Mouse (Mus musculus) hindbrain, embryonic 16.5 days (tissue): ENCODE results near the gene Fis1. TPM values are rescaled to one million over a fixed set of nuclear protein-coding genes. Genes with fewer than 3 reads are reported as not detected.

Experiments
- ATAC-seq: fragments of 200-750 bp; cut with Nextera tagmentation; 2 replicates; pipeline ENCODE4 v1.8.0; 2017; ENCODE audit warnings: moderate TSS enrichment, moderate library complexity
- H3K27ac ChIP-seq: fragments of 300-500 bp; sonication (generic); 2 replicates; pipeline ENCODE4 v1.5.1; 2014; ENCODE audit warnings: low read depth, mild to moderate bottlenecking, control low read depth, low read length, moderate library complexity
- H3K27me3 ChIP-seq: fragments of 300-500 bp; sonication (generic); replicated peaks from 2 replicates; pipeline ENCODE4 v1.6.1; 2014; ENCODE audit warnings: low read length; ENCODE audit not compliant: control insufficient read depth, insufficient read depth
- H3K36me3 ChIP-seq: fragments of 300-500 bp; sonication (generic); 2 replicates; pipeline ENCODE4 v1.6.1; 2014; ENCODE audit warnings: mild to moderate bottlenecking, low read length, moderate library complexity, mixed read lengths; ENCODE audit not compliant: control insufficient read depth, insufficient read depth
- H3K4me1 ChIP-seq: fragments of 300-500 bp; sonication (generic); 2 replicates; pipeline ENCODE4 v1.6.1; 2014; ENCODE audit warnings: low read depth, low read length; ENCODE audit not compliant: control insufficient read depth, insufficient read depth
- H3K4me2 ChIP-seq: fragments of 300-500 bp; sonication (generic); 2 replicates; pipeline ENCODE4 v1.6.1; 2014; ENCODE audit warnings: mild to moderate bottlenecking, low read length, control low read depth, moderate library complexity
- H3K4me3 ChIP-seq: fragments of 300-500 bp; sonication (generic); 2 replicates; pipeline ENCODE4 v1.5.1; 2014; ENCODE audit warnings: mild to moderate bottlenecking, low read length, control low read depth, moderate library complexity
- H3K9ac ChIP-seq: fragments of 300-500 bp; sonication (generic); 2 replicates; pipeline ENCODE4 v1.6.1; 2014; ENCODE audit warnings: low read depth, mild to moderate bottlenecking, control low read depth, low read length, moderate library complexity
- H3K9me3 ChIP-seq: fragments of 300-500 bp; sonication (generic); 2 replicates; pipeline ENCODE4 v1.6.1; 2014; ENCODE audit warnings: mild to moderate bottlenecking, low read length, moderate library complexity; ENCODE audit not compliant: control insufficient read depth
- WGBS: fragments of 180-500 bp; shearing (Covaris S2); extraction: QIAGEN DNeasy Blood & Tissue Kit; methylation state at CpG from one replicate; pipeline ENCODE4 v1.1.7; 2014; 5-methylcytosine and 5-hydroxymethylcytosine counted together
- polyA plus RNA-seq: library from polyadenylated mRNA; unstranded; fragments of >200 nt; fragmentation: Nextera tagmentation; extraction: Ambion mirVana; gene quantifications from 2 replicates; pipeline ENCODE4 v1.2.1, GENCODE M21; 2015

Gene Fis1
- polyA plus RNA-seq, 1 experiment from 2014 or later, result 382 TPM

DNA sequence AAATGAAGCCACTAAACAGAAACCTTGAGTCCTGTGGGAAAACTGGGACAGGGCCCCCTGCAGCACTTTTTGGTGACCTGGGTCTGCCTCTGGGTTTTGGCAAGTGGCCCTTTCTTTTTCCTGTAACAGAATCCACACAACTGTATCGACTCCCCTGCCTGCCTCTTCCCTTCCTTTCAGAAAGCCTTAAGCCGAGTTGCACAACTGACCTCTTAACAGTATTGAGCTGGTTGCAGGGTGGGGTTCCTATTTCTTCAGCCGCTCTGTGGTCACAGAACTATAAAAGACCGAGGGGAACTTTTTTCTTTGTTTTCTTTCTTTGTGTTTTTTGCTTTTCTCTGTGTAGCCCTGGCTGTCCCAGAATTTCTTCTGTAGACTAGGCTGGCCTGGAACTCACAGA is 24.7 kb downstream of the Fis1 start:
- Histone ChIP-seq H3K4me2 (no peak overlapping the region), H3K4me1 (no peaks in the 10 kb centered on the region), H3K4me3 (no peak overlapping the region), H3K27me3 (no peaks in the 10 kb centered on the region), H3K27ac (no peak overlapping the region), H3K36me3 (peaks cover 16% of the 10 kb centered on the region), H3K9me3 (no peaks in the 10 kb centered on the region), H3K9ac (no peak overlapping the region)
- no peak for ATAC-seq
- WGBS, result 82% methylated on average over 4 of the region's 4 CpGs

GRCm38 (mm10) chr5:136979762-136980161 is 26.7 kb downstream of the Fis1 start:
- no peaks in the 10 kb centered on the region for H3K4me1 ChIP-seq
- no peaks in the 10 kb centered on the region for H3K9me3 ChIP-seq
- ATAC-seq, result no peak
- H3K36me3 ChIP-seq, result peaks cover 16% of the 10 kb centered on the region
- no peak overlapping the region for H3K27ac ChIP-seq
- H3K9ac ChIP-seq, result no peak overlapping the region
- no peak overlapping the region for H3K4me2 ChIP-seq
- WGBS, result 88% methylated on average over 2 of the region's 2 CpGs
- H3K27me3 ChIP-seq, result no peaks in the 10 kb centered on the region
- H3K4me3 ChIP-seq, result no peak overlapping the region

- Histone ChIP-seq H3K27me3 (no peaks in the 10 kb centered on the region), H3K9ac (no peak overlapping the region), H3K4me2 (no peak overlapping the region), H3K27ac (no peak overlapping the region), H3K36me3 (peaks cover 16% of the 10 kb centered on the region), H3K4me1 (peaks cover 5% of the 10 kb centered on the region), H3K9me3 (no peaks in the 10 kb centered on the region), H3K4me3 (no peak overlapping the region)
- WGBS, result 84% methylated on average over 8 of the region's 8 CpGs
- ATAC-seq, result no peak
Observed at GRCm38 (mm10) chr5:136980974-136981373, 27.9 kb downstream of the Fis1 start.

DNA sequence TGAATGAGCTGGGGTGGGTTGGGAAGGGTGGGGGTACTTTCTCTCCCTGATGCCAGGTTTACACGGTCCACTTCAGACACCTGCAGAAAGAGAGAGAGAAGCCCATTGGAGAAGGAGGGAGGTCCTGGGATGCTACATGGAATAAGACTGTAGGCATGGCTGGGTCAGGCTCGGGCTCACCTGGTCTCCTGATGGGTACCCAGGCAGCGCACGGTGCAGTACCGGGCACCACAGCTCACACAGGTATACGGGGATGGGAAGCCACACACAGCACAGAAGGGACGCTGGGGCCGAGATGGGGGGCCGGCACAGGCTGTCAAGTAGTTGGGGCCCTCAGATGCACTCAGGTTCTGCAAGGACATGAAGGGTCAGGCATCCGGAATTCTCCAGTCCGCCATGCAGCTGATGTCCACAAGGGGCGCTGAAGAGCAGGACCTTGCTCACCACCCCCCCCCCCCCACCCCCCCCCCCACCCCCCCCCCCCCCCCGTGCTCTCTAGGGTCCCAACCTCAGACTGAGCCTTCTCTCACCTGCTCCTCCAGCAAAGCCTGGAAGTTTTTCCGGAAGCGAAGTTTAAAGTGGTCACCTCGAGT is 29.4 kb downstream of the Fis1 start:
- no peak for ATAC-seq
- Histone ChIP-seq H3K9me3 (no peaks in the 10 kb centered on the region), H3K4me3 (no peak overlapping the region), H3K4me2 (no peak overlapping the region), H3K36me3 (peaks cover 16% of the 10 kb centered on the region), H3K27ac (no peak overlapping the region), H3K4me1 (peaks cover 8% of the 10 kb centered on the region), H3K27me3 (no peaks in the 10 kb centered on the region), H3K9ac (no peak overlapping the region)
- WGBS, result 46% methylated on average over 14 of the region's 16 CpGs

- H3K27me3 ChIP-seq, result no peaks in the 10 kb centered on the region
- no peak overlapping the region for H3K4me3 ChIP-seq
- no peaks in the 10 kb centered on the region for H3K9me3 ChIP-seq
- 65% methylated on average over 14 of the region's 14 CpGs for WGBS
- H3K4me2 ChIP-seq, result no peak overlapping the region
- H3K9ac ChIP-seq, result no peak overlapping the region
- ATAC-seq, result no peak
- peaks cover 15% of the 10 kb centered on the region for H3K4me1 ChIP-seq
- H3K27ac ChIP-seq, result no peak overlapping the region
- H3K36me3 ChIP-seq, result peaks cover 21% of the 10 kb centered on the region
Observed at GRCm38 (mm10) chr5:136984828-136985227, 31.8 kb downstream of the Fis1 start.

GRCm38 (mm10) chr5:136986695-136987137 is 33.6 kb downstream of the Fis1 start, which contains the start of gene Plod3:
TSS of gene Plod3 (plus strand) at chr5:136987019.
- Histone ChIP-seq H3K36me3 (peaks cover 30% of the 10 kb centered on the region), H3K4me3 (peak within 1 kb of the TSS; percentile 59), H3K4me2 (peak within 1 kb of the TSS; percentile 62), H3K27me3 (no peaks in the 10 kb centered on the region), H3K27ac (peak within 1 kb of the TSS; percentile 86), H3K9ac (peak within 1 kb of the TSS; percentile 79), H3K9me3 (no peaks in the 10 kb centered on the region), H3K4me1 (peaks cover 15% of the 10 kb centered on the region)
- under 1% methylated on average over 26 of the region's 26 CpGs for WGBS
- ATAC-seq, result peak; percentile 91

- H3K27me3 ChIP-seq, result no peaks in the 10 kb centered on the region
- ATAC-seq, result peak; percentile 65
- peak overlapping the region; percentile 86 for H3K27ac ChIP-seq
- H3K9me3 ChIP-seq, result no peaks in the 10 kb centered on the region
- H3K4me2 ChIP-seq, result peak overlapping the region; percentile 62
- peaks cover 30% of the 10 kb centered on the region for H3K36me3 ChIP-seq
- H3K4me3 ChIP-seq, result peak overlapping the region; percentile 59
- H3K4me1 ChIP-seq, result peaks cover 15% of the 10 kb centered on the region
- WGBS, result under 1% methylated on average over 66 of the region's 67 CpGs
- peak overlapping the region; percentile 79 for H3K9ac ChIP-seq
Observed at GRCm38 (mm10) chr5:136987138-136987933, 34.3 kb downstream of the Fis1 start.

DNA sequence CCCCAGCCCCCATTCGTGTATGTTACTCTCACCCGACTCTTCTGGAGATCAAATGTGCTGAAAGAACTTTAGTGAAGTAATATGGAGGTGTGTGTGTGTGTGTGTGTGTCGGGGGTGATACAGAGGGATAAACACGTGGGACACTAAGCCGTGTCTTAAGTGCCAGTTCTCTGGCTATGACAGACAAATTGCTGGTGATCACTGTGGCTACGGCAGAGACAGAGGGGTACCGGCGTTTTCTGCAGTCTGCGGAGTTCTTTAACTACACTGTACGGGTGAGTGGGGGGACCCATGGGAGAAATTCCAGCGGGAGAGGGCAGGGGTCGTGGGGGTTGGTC is 34.8 kb downstream of the Fis1 start, which contains the start of gene Znhit1:
Znhit1 (minus strand) TSS at position 88 of the 338 bp plus-strand sequence.
- H3K9me3 ChIP-seq, result no peaks in the 10 kb centered on the region
- H3K4me1 ChIP-seq, result peaks cover 15% of the 10 kb centered on the region
- no peaks in the 10 kb centered on the region for H3K27me3 ChIP-seq
- 5% methylated on average over 12 of the region's 12 CpGs for WGBS
- peaks cover 33% of the 10 kb centered on the region for H3K36me3 ChIP-seq
- peak within 1 kb of the TSS; percentile 59 for H3K4me3 ChIP-seq
- no peak; the same call in 1 of the 2 replicates for ATAC-seq
- peak within 1 kb of the TSS; percentile 79 for H3K9ac ChIP-seq
- H3K4me2 ChIP-seq, result peak within 1 kb of the TSS; percentile 62
- H3K27ac ChIP-seq, result peak within 1 kb of the TSS; percentile 86

DNA sequence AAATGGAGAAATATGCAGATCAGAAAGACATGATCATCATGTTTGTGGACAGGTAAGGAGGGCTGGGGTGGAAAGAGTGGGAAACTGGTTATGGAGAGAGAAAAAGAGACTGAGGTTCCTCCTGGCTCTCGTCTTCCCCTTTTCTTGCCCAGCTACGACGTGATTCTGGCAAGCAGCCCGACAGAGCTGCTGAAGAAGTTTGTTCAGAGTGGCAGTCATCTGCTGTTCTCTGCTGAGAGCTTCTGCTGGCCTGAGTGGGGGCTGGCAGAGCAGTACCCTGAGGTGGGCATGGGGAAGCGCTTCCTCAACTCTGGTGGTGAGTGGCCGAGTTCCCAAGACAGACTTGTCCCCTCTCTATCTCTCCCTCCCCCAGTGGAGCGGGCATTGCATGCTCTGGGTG is 35.3 kb downstream of the Fis1 start:
- H3K36me3 ChIP-seq, result peaks cover 38% of the 10 kb centered on the region
- peak overlapping the region; percentile 59 for H3K4me3 ChIP-seq
- peak overlapping the region; percentile 24 for H3K27ac ChIP-seq
- ATAC-seq, result no peak
- 66% methylated on average over 5 of the region's 7 CpGs for WGBS
- no peaks in the 10 kb centered on the region for H3K27me3 ChIP-seq
- H3K9me3 ChIP-seq, result no peaks in the 10 kb centered on the region
- peaks cover 15% of the 10 kb centered on the region for H3K4me1 ChIP-seq
- H3K4me2 ChIP-seq, result peak overlapping the region; percentile 62
- H3K9ac ChIP-seq, result peak overlapping the region; percentile 79
